Mouse (Mus musculus) liver, adult 2 months (tissue): ENCODE results near the gene Tmco4. TPM values are rescaled to one million over a fixed set of nuclear protein-coding genes. Genes with fewer than 3 reads are reported as not detected.

ENCODE experiments used
- DNase-seq: peaks from one replicate; pipeline ENCODE4 v3.0.0-alpha.2; 2011; ENCODE audit warnings: low read depth, low spot score; ENCODE audit errors: extremely low read depth
- H3K27ac ChIP-seq: fragments of 200-500 bp; replicated peaks from 2 replicates; pipeline ENCODE4 v1.5.1; 2012; ENCODE audit warnings: low read depth, mild to moderate bottlenecking, control low read depth, inconsistent platforms, low read length; ENCODE audit not compliant: insufficient read depth
- H3K27me3 ChIP-seq: fragments of 200-500 bp; 2 replicates; pipeline ENCODE4 v1.6.1; 2012; ENCODE audit warnings: mild to moderate bottlenecking, moderate library complexity, low read length, inconsistent platforms; ENCODE audit not compliant: control insufficient read depth, insufficient read depth
- H3K36me3 ChIP-seq: fragments of 200-500 bp; 2 replicates; pipeline ENCODE4 v1.6.1; 2012; ENCODE audit warnings: low read length, inconsistent platforms; ENCODE audit not compliant: control insufficient read depth, insufficient read depth
- H3K4me1 ChIP-seq: fragments of 200-500 bp; 2 replicates; pipeline ENCODE4 v1.6.1; 2011; ENCODE audit warnings: low read length; ENCODE audit not compliant: control insufficient read depth, insufficient read depth
- H3K4me3 ChIP-seq: fragments of 200-500 bp; 2 replicates; pipeline ENCODE4 v1.5.1; 2011; ENCODE audit warnings: low read depth, mild to moderate bottlenecking, control low read depth, low read length, moderate library complexity; ENCODE audit not compliant: insufficient read depth
- H3K79me2 ChIP-seq: fragments of 200-500 bp; 2 replicates; pipeline ENCODE4 v1.6.1; 2012; ENCODE audit warnings: inconsistent platforms, mild to moderate bottlenecking, low read length, moderate library complexity; ENCODE audit not compliant: control insufficient read depth, insufficient read depth
- H3K9ac ChIP-seq: fragments of 200-500 bp; 2 replicates; pipeline ENCODE4 v1.6.1; 2012; ENCODE audit warnings: low read depth, mild to moderate bottlenecking, control low read depth, inconsistent platforms, low read length
- CTCF ChIP-seq: fragments of 200-500 bp; IDR thresholded peaks from 2 replicates; pipeline ENCODE4 v1.5.1; 2011; ENCODE audit warnings: low read depth, low read length, control low read depth
- POLR2A ChIP-seq: fragments of 200-500 bp; IDR thresholded peaks from 2 replicates; pipeline ENCODE4 v1.6.1; 2011; ENCODE audit warnings: low read length, control low read depth; ENCODE audit not compliant: insufficient read depth; ENCODE audit errors: extremely low read depth
- WGBS: fragments of 180-500 bp; shearing (Covaris S2); methylation state at CpG from one replicate; pipeline ENCODE4 v1.1.7; 2018; 5-methylcytosine and 5-hydroxymethylcytosine counted together
- polyA plus RNA-seq: library from polyadenylated mRNA; depleted of rRNA; stranded (reverse); fragments of >200 nt; gene quantifications from 2 replicates; pipeline ENCODE4 v1.2.3, GENCODE M21; 2012
- total RNA-seq: library from RNA; depleted of rRNA; stranded (reverse); fragments of >200 nt; gene quantifications from 2 replicates; pipeline ENCODE4 v1.2.3, GENCODE M21; 2014

The Tmco4 gene
- total and polyA plus RNA-seq, 2 experiments: 10.2 to 15.3 TPM

DNA sequence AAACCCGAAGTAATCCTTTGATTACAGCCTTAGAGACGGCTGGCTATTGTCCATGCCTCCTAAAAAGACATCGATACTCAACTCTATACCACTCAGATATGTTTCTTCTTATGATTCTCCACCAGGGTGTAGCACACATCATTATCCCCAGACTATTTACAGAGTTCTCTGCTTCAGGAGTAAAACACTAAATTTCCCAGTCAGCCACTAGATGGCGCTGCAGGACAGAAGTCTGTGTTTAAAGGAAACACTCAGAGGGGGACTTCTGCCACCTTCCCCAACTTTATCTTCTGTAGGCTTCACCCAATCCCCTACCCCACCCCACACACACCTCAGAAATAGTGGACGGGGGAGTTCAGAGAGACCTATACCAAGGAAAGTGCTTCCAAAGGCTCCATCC is 113.3 kb downstream of the Tmco4 start:
- TF ChIP-seq CTCF (peak; percentile 50), POLR2A (no peak)

DNA sequence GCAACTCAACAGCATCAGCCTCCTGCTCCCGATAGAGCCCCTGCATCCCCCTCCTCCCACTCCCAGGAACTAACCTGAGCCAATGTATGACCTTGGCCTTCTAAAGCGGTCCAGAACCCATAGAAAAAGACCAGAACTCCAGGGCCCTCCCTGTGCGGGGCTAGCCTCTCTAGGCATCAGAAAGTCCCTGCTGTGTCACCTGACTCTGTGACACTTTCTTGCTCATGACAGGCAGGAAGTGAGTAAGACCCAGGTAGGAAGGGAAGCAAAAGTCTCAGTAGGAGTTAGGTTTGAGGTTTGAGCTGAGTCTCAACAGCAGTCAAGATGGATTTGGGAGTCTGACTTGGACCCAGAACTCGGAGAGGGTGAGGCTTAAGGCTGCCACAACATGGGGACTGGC is 114.3 kb downstream of the Tmco4 start:
- H3K27ac ChIP-seq: no peak overlapping the region
- H3K27me3 ChIP-seq: 0 out of 2 replicates have a peak, but pooled peaks cover 3% of the 10 kb centered on the region
- H3K9ac ChIP-seq: no peak overlapping the region
- no peak for DNase-seq
- no peaks in the 10 kb centered on the region for H3K79me2 ChIP-seq
- no peaks in the 10 kb centered on the region for H3K36me3 ChIP-seq
- TF ChIP-seq POLR2A: no peak
- TF ChIP-seq CTCF: no peak
- no peak overlapping the region for H3K4me3 ChIP-seq
- WGBS: 91% methylated on average over 4 of the region's 4 CpGs
- no peaks in the 10 kb centered on the region for H3K4me1 ChIP-seq

More for the DNA sequence above, 113.3 kb downstream of the Tmco4 start:
- Histone ChIP-seq H3K36me3 (no peaks in the 10 kb centered on the region), H3K4me3 (no peak overlapping the region), H3K4me1 (no peaks in the 10 kb centered on the region), H3K27me3 (0 out of 2 replicates have a peak, but pooled peaks cover 3% of the 10 kb centered on the region), H3K27ac (no peak overlapping the region), H3K9ac (no peak overlapping the region), H3K79me2 (no peaks in the 10 kb centered on the region)
- DNase-seq: peak; percentile 54
- 14% methylated on average over 5 of the region's 5 CpGs for WGBS

DNA sequence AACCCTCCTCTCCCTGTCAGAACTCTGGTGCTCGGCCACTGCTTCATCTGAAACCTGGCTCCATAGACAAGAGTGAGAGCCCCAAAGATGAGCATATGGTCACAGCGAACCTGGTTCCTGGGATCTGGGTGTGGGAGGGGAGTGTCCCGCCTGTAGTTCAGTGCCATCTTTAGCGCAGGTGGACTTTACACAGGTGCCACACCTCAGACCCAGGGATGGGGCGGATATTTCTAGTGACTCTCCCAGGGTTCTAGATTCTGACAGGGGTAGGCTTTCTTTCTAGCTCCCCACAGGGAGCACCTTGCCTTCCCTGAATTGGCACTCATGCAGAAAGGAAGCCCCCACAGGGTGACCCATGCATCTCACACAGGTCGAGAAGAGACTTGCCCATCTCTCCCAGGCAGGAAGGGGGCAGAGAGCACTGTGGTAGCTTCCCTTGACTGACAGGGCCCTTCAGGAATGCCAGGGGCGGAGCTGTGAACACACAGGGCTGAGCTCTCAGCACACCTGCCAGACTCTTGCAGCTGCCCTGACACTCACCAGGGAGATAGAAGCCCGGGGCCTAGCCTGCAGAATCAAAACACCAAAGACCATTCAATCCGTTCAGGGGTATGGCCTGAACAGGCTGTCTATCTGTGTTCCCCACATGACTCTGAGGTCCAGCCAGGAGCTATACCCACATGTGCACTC is 116.4 kb downstream of the Tmco4 start:
- Histone ChIP-seq H3K4me1 (no peaks in the 10 kb centered on the region), H3K79me2 (no peaks in the 10 kb centered on the region), H3K27me3 (peaks cover 9% of the 10 kb centered on the region), H3K36me3 (no peaks in the 10 kb centered on the region), H3K4me3 (no peak overlapping the region), H3K27ac (no peak overlapping the region), H3K9ac (no peak overlapping the region)
- TF ChIP-seq POLR2A (no peak), CTCF (no peak)
- 72% methylated on average over 9 of the region's 9 CpGs for WGBS
- no peak for DNase-seq

DNA sequence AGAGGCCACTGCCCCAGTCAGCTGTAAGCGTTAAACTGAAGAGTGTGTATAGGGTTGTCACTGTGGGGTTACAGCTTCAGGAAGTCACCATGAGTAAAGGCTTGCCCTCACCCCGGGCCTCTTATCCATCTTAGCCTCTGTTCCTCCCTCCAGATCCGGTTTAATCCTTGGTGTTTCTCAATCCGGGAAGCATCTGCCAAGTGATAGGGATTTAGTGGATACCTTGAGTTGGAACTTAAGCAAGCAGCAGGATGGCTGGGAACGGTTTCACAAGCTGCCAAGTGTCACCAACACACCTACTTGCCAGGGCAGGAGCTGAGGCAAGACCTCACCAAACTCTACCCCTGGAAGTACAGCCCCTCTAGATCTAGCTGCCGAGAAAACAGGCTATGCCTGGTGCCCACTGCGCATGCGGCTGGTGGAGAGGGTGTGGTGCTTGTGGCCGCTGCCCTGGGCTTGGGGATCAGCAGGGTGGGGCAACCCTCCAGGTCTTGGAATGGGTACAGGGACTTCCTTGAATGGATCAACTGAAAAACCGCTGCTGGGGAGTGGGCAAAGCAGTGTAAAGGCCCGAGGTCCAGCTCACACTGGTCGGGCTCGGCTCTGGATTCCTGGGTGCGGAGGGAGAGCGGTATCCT is 117.7 kb downstream of the Tmco4 start:
- H3K79me2 ChIP-seq: no peaks in the 10 kb centered on the region
- TF ChIP-seq POLR2A: no peak
- no peak for TF ChIP-seq CTCF
- H3K27ac ChIP-seq: no peak overlapping the region
- no peak overlapping the region for H3K9ac ChIP-seq
- no peak for DNase-seq
- WGBS: 53% methylated on average over 15 of the region's 15 CpGs
- H3K27me3 ChIP-seq: peaks cover 6% of the 10 kb centered on the region
- no peaks in the 10 kb centered on the region for H3K36me3 ChIP-seq
- H3K4me3 ChIP-seq: no peak overlapping the region
- H3K4me1 ChIP-seq: no peaks in the 10 kb centered on the region

- TF ChIP-seq POLR2A (no peak), CTCF (no peak)
- no peaks in the 10 kb centered on the region for H3K36me3 ChIP-seq
- no peak for DNase-seq
- no peaks in the 10 kb centered on the region for H3K79me2 ChIP-seq
- H3K27ac ChIP-seq: no peak overlapping the region
- WGBS: 72% methylated on average over 7 of the region's 7 CpGs
- H3K4me3 ChIP-seq: no peak overlapping the region
- H3K9ac ChIP-seq: no peak overlapping the region
- H3K4me1 ChIP-seq: no peaks in the 10 kb centered on the region
- peaks cover 6% of the 10 kb centered on the region for H3K27me3 ChIP-seq
Observed at GRCm38 (mm10) chr4:139091066-139091465, 118.4 kb downstream of the Tmco4 start.
